Mouse (Mus musculus): Measurements from ENCODE around the gene Gm21863.
"Not testable (repeated sequence)": the region's sequence is repeated elsewhere in the genome, so short reads cannot be mapped to it uniquely, and the experiment has no call there.

The Gm21863 gene

GRCm38 (mm10) chr12:19953869-19954555 is at the start of gene Gm21863:
Gene Gm21863, plus strand, starts transcription at chr12:19954505.
- DNase-seq (ENCODE audit: low read depth, low spot score): not testable (repeated sequence)

GRCm38 (mm10) chr12:19928049-19928448 is 26.3 kb upstream of the Gm21863 start:
- not testable (repeated sequence) for DNase-seq (ENCODE audit: low read depth, low spot score)

All from c-Kit-negative CD71-positive TER-119-positive erythroid progenitor cells, embryonic 14.5 days (primary cell).